28 mouse cellular contexts compared by ENCODE assay signal in genomic region chr5:26206066-26206765, GRCm38 (mm10). TPM values are rescaled to one million over a fixed set of nuclear protein-coding genes. Genes with fewer than 3 reads are reported as not detected.
DNase-seq lines count a peak whose midpoint lies in the region; ATAC-seq and TF ChIP-seq lines count a peak whose summit lies in the region.
"Had no signal": no experiment of that assay in that cellular context is flagged by ENCODE, and none has a peak within 500 bp of the region (broad histone marks: within the 10 kb centered on the region; RNA-seq: fewer than 3 reads in every experiment).

No protein-coding gene starts in this region.

- no peak overlapping the region for H3K4me2 ChIP-seq in hindbrain, embryonic 16.5 days (ENCODE audit: low read length)
- no peak overlapping the region for H3K4me2 ChIP-seq in midbrain, postnatal 0 days (ENCODE audit: low read depth, low read length, poor library complexity, severe bottlenecking)
- no peak overlapping the region for H3K4me2 ChIP-seq in hindbrain, embryonic 13.5 days
- H3K4me2 ChIP-seq in neural tube, embryonic 14.5 days (ENCODE audit: low read depth, low read length) = no peak overlapping the region
- H3K4me2 ChIP-seq: heart, embryonic 15.5 days; intestine, embryonic 15.5 days; liver, embryonic 11.5 days; stomach, embryonic 15.5 days had no signal

- peak overlapping the region; percentile 62 for H3K27ac ChIP-seq in hindbrain, embryonic 10.5 days
- no peak overlapping the region for H3K27ac ChIP-seq in hindbrain, embryonic 16.5 days (ENCODE audit: low read depth, low read length)
- 0 out of 2 replicates have a peak overlapping the region, but pooled peaks have one; percentile 23 for H3K27ac ChIP-seq in midbrain, embryonic 10.5 days (replicated peaks)
- no peak overlapping the region for H3K27ac ChIP-seq in midbrain, postnatal 0 days (ENCODE audit: low read depth, low read length)
- no peak overlapping the region for H3K27ac ChIP-seq in hindbrain, embryonic 13.5 days
- no peak overlapping the region for H3K27ac ChIP-seq in neural tube, embryonic 14.5 days (ENCODE audit: low read depth, low read length)
- H3K27ac ChIP-seq: heart, adult 2 months; heart, embryonic 15.5 days; intestine, embryonic 15.5 days; stomach, embryonic 15.5 days had no signal

- TF ChIP-seq CTCF in midbrain, postnatal 0 days (IDR thresholded peaks at IDR 0.05) = no peak

- DNase-seq in hindbrain, embryonic 10.5 days (ENCODE audit: low spot score) = no peak
- DNase-seq in midbrain, embryonic 10.5 days (ENCODE audit: low spot score) = no peak
- DNase-seq in midbrain, postnatal 0 days (ENCODE audit: low spot score) = no peak
- DNase-seq in adrenal gland, adult (ENCODE audit: inconsistent age in 2 of 2, low spot score in 1 of 2) = no peak
- DNase-seq: adrenal gland, postnatal 36 days; cerebellum, adult 2 months; gastrocnemius, postnatal 14 days; heart, adult 2 months; heart, postnatal 4 days; kidney, postnatal 10 days; lung, adult 18-20 months; right cerebral cortex, postnatal 25 days; thymus, adult 18-20 months had no signal

- 61% methylated on average over 6 of the region's 6 CpGs for WGBS in hindbrain, embryonic 10.5 days
- 49% methylated on average over 6 of the region's 6 CpGs for WGBS in hindbrain, embryonic 16.5 days
- WGBS in midbrain, embryonic 10.5 days = 66% methylated on average over 6 of the region's 6 CpGs
- 46% methylated on average over 6 of the region's 6 CpGs for WGBS in midbrain, postnatal 0 days
- 55% methylated on average over 6 of the region's 6 CpGs for WGBS in hindbrain, embryonic 13.5 days
- WGBS in neural tube, embryonic 14.5 days = 69% methylated on average over 6 of the region's 6 CpGs

- ATAC-seq in hindbrain, embryonic 16.5 days = no peak; the same call in 1 of the 2 replicates
- ATAC-seq in midbrain, postnatal 0 days (ENCODE audit: low FRiP score) = no peak
- ATAC-seq in hindbrain, embryonic 13.5 days (ENCODE audit: low FRiP score) = peak; percentile 67
- peak; percentile 49; the same call in 1 of the 2 replicates for ATAC-seq in neural tube, embryonic 14.5 days (ENCODE audit: low read depth)
- ATAC-seq: forebrain, embryonic 14.5 days; intestine, embryonic 15.5 days had no signal

- peaks cover 16% of the 10 kb centered on the region for H3K4me1 ChIP-seq in hindbrain, embryonic 10.5 days (replicated peaks)
- peaks cover 5% of the 10 kb centered on the region; the same call in 1 of the 2 replicates for H3K4me1 ChIP-seq in hindbrain, embryonic 16.5 days (ENCODE audit: control insufficient read depth, insufficient read depth, low read depth, low read length)
- peaks cover 26% of the 10 kb centered on the region for H3K4me1 ChIP-seq in midbrain, embryonic 10.5 days
- H3K4me1 ChIP-seq in midbrain, postnatal 0 days (ENCODE audit: insufficient read depth, low read length) = no peaks in the 10 kb centered on the region; the same call in 1 of the 2 replicates
- H3K4me1 ChIP-seq in hindbrain, embryonic 13.5 days (replicated peaks) = peaks cover 25% of the 10 kb centered on the region
- H3K4me1 ChIP-seq in neural tube, embryonic 14.5 days (ENCODE audit: control insufficient read depth, insufficient read depth, low read length) = no peaks in the 10 kb centered on the region
- H3K4me1 ChIP-seq: heart, embryonic 15.5 days; intestine, embryonic 15.5 days; stomach, embryonic 15.5 days had no signal

- no peaks in the 10 kb centered on the region for H3K36me3 ChIP-seq in hindbrain, embryonic 10.5 days
- H3K36me3 ChIP-seq in hindbrain, embryonic 16.5 days (ENCODE audit: control insufficient read depth, insufficient read depth, low read length) = no peaks in the 10 kb centered on the region
- no peaks in the 10 kb centered on the region for H3K36me3 ChIP-seq in midbrain, embryonic 10.5 days
- H3K36me3 ChIP-seq in midbrain, postnatal 0 days (ENCODE audit: insufficient read depth, low read length) = no peaks in the 10 kb centered on the region
- H3K36me3 ChIP-seq in hindbrain, embryonic 13.5 days = no peaks in the 10 kb centered on the region
- H3K36me3 ChIP-seq in neural tube, embryonic 14.5 days (ENCODE audit: control insufficient read depth, insufficient read depth, low read length) = no peaks in the 10 kb centered on the region
- H3K36me3 ChIP-seq: heart, embryonic 15.5 days; intestine, embryonic 15.5 days; stomach, embryonic 15.5 days had no signal

- no peaks in the 10 kb centered on the region for H3K27me3 ChIP-seq in hindbrain, embryonic 10.5 days (ENCODE audit: insufficient read depth, poor library complexity, severe bottlenecking)
- no peaks in the 10 kb centered on the region for H3K27me3 ChIP-seq in hindbrain, embryonic 16.5 days (replicated peaks; ENCODE audit: control insufficient read depth, insufficient read depth, low read length)
- H3K27me3 ChIP-seq in midbrain, embryonic 10.5 days (ENCODE audit: low read depth, poor library complexity, severe bottlenecking) = 0 out of 2 replicates have a peak, but pooled peaks cover 3% of the 10 kb centered on the region
- no peaks in the 10 kb centered on the region for H3K27me3 ChIP-seq in midbrain, postnatal 0 days (ENCODE audit: insufficient read depth, low read length)
- no peaks in the 10 kb centered on the region for H3K27me3 ChIP-seq in hindbrain, embryonic 13.5 days
- H3K27me3 ChIP-seq in neural tube, embryonic 14.5 days (ENCODE audit: control insufficient read depth, insufficient read depth, low read length) = no peaks in the 10 kb centered on the region
- H3K27me3 ChIP-seq: CH12.LX; heart, embryonic 15.5 days; intestine, embryonic 15.5 days; stomach, embryonic 15.5 days had no signal

- H3K9me3 ChIP-seq in hindbrain, embryonic 10.5 days = no peaks in the 10 kb centered on the region
- no peaks in the 10 kb centered on the region for H3K9me3 ChIP-seq in hindbrain, embryonic 16.5 days (ENCODE audit: control insufficient read depth, low read length)
- H3K9me3 ChIP-seq in midbrain, embryonic 10.5 days (replicated peaks) = 0 out of 2 replicates have a peak, but pooled peaks cover 4% of the 10 kb centered on the region
- no peaks in the 10 kb centered on the region for H3K9me3 ChIP-seq in midbrain, postnatal 0 days (ENCODE audit: low read length)
- no peaks in the 10 kb centered on the region for H3K9me3 ChIP-seq in hindbrain, embryonic 13.5 days
- H3K9me3 ChIP-seq in neural tube, embryonic 14.5 days (ENCODE audit: control insufficient read depth, low read length) = no peaks in the 10 kb centered on the region
- H3K9me3 ChIP-seq: heart, embryonic 15.5 days; intestine, embryonic 15.5 days; stomach, embryonic 15.5 days had no signal

- H3K4me3 ChIP-seq in hindbrain, embryonic 10.5 days = no peak overlapping the region
- no peak overlapping the region for H3K4me3 ChIP-seq in hindbrain, embryonic 16.5 days (ENCODE audit: low read length)
- no peak overlapping the region for H3K4me3 ChIP-seq in midbrain, embryonic 10.5 days
- no peak overlapping the region for H3K4me3 ChIP-seq in midbrain, postnatal 0 days (ENCODE audit: low read depth, low read length)
- no peak overlapping the region for H3K4me3 ChIP-seq in hindbrain, embryonic 13.5 days
- no peak overlapping the region for H3K4me3 ChIP-seq in neural tube, embryonic 14.5 days (ENCODE audit: low read depth, low read length)
- H3K4me3 ChIP-seq: heart, adult 2 months; heart, embryonic 15.5 days; intestine, embryonic 15.5 days; myocyte; stomach, embryonic 15.5 days had no signal

- no peak overlapping the region for H3K9ac ChIP-seq in hindbrain, embryonic 16.5 days (ENCODE audit: low read depth, low read length)
- H3K9ac ChIP-seq in midbrain, postnatal 0 days (replicated peaks; ENCODE audit: low read length, poor library complexity, severe bottlenecking) = no peak overlapping the region
- no peak overlapping the region for H3K9ac ChIP-seq in hindbrain, embryonic 13.5 days
- no peak overlapping the region for H3K9ac ChIP-seq in neural tube, embryonic 14.5 days (replicated peaks; ENCODE audit: low read depth, low read length)
- H3K9ac ChIP-seq: heart, embryonic 15.5 days; intestine, embryonic 15.5 days; stomach, embryonic 15.5 days had no signal

RNA-seq across cellular contexts. Expression of gene Gm7361, which starts 51.3 kb away (rescaled TPM):
- polyA plus RNA-seq in hindbrain, embryonic 10.5 days (2016; fragmentation: Nextera tagmentation; extraction: Ambion mirVana) = not detected in 2 replicates
- polyA plus RNA-seq in hindbrain, embryonic 16.5 days (2015; fragmentation: Nextera tagmentation; extraction: Ambion mirVana) = 0.16 and 0.71 TPM in 2 replicates
- polyA plus RNA-seq in midbrain, embryonic 10.5 days (2016; fragmentation: Nextera tagmentation; extraction: Ambion mirVana) = 0.05 TPM in 1 of 2 replicates, not detected in the other
- total RNA-seq in midbrain, postnatal 0 days (2014; rRNA removed) = 1.1 and 1.4 TPM in 2 replicates
- 0.32 and 0.33 TPM in 2 replicates for polyA plus RNA-seq in midbrain, postnatal 0 days (2015; fragmentation: Nextera tagmentation; extraction: Ambion mirVana)
- 0.09 and 0.10 TPM in 2 replicates for polyA plus RNA-seq in hindbrain, embryonic 13.5 days (2015; fragmentation: Nextera tagmentation; extraction: Ambion mirVana)
- polyA plus RNA-seq in neural tube, embryonic 14.5 days (2014; fragmentation: Nextera tagmentation; extraction: Ambion mirVana) = 0.42 and 0.66 TPM in 2 replicates
- total RNA-seq: CH12.LX; gastrocnemius, postnatal 14 days; heart, adult 2 months; heart, postnatal 4 days; megakaryocyte-erythroid progenitor cell, adult 5-6 weeks; MEL had no signal
- polyA plus RNA-seq: embryonic facial prominence, embryonic 11.5 days; heart, adult 2 months; heart, embryonic 15.5 days; intestine, embryonic 15.5 days; limb, embryonic 11.5 days; liver, embryonic 11.5 days; myocyte; spleen, adult 2 months; stomach, embryonic 15.5 days had no signal

Comparison
In these comparisons a context has a peak if more than half of its experiments do, and no peak if none do; other contexts are left out.
1. H3K27ac ChIP-seq: peak in hindbrain, embryonic 10.5 days (single experiment) and midbrain, embryonic 10.5 days (single experiment); none in hindbrain, embryonic 16.5 days (single experiment), midbrain, postnatal 0 days (single experiment), hindbrain, embryonic 13.5 days (single experiment) and neural tube, embryonic 14.5 days (single experiment).
2. ATAC-seq: peak in hindbrain, embryonic 13.5 days (single experiment) and neural tube, embryonic 14.5 days (single experiment); none in hindbrain, embryonic 16.5 days (single experiment) and midbrain, postnatal 0 days (single experiment).